Mouse (Mus musculus) kidney, adult 2 months (tissue): Measurements from ENCODE around the gene 1700003E16Rik.

ENCODE experiments used
- CTCF ChIP-seq: fragments of 200-500 bp; conservative IDR thresholded peaks from 2 replicates; pipeline ENCODE4 v1.5.1; 2011; ENCODE audit warnings: low read depth, mild to moderate bottlenecking, control low read depth, low read length, moderate library complexity, mixed read lengths; ENCODE audit not compliant: insufficient read depth, insufficient read length
- POLR2A ChIP-seq: fragments of 200-500 bp; IDR thresholded peaks from one replicate; pipeline ENCODE4 v1.6.1; 2011; ENCODE audit warnings: low read depth, low read length, control low read depth

- TF ChIP-seq POLR2A (no peak), CTCF (peak; percentile 40)
These were observed 28.8 kb upstream of the 1700003E16Rik start for GRCm38 (mm10) chr6:83127419-83127818.
